Mouse (Mus musculus) 3134 (cell line): ENCODE measurements around the gene Zfyve16.

Experiments used
- DNase-seq: peaks from one replicate; pipeline ENCODE4 v3.0.0-alpha.2; 2011; ENCODE audit warnings: low spot score; ENCODE audit not compliant: insufficient read length; ENCODE audit errors: extremely low read depth

Gene Zfyve16

DNA sequence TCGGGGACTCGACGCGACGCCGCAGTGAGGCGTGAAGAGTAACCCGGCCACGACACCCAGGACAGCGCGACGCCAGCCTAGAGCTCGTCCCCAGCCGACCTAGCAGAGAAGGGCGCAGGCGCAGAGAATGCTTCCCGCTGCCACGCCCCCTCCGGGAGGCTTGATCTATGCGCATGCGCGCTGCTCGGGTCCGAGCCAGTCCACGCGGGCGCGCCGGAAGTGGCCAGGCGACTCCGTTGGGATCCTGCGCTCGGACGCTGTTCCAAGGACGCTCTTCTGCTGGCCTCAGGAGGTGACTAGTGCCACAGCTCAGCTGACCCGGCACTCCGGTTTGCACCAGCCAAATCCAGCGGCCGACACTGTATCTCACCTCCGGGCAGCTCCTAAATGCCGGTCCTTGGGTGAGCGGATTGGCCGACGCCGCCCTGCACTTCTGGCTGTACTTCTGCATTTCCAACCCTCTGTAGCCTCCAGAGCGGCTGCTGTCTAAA, at the start of gene Zfyve16:
TSS of gene Zfyve16 (minus strand) at position 148 of the 491 bp plus-strand sequence.
- DNase-seq: peak; percentile 97

DNA sequence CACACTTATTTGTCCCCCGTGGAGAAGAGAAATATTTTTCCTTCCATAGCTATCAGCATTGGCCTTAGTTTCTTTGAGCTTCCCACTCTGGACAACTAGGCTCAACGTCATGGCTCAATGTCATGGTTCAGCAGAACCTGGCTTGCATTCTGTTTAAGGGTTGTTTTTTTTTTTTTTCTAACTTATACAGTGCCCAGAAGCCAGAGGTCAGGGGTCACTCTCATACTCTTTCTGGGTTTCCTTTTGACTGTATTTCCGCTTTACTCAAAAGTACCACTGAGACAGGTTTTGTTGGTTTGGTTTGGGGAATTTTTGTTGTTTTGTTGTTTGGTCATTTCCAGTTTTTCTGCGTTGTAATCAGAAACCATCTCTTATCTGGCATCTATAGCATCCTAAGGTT, 47.5 kb upstream of the Zfyve16 start:
- DNase-seq: no peak

DNA sequence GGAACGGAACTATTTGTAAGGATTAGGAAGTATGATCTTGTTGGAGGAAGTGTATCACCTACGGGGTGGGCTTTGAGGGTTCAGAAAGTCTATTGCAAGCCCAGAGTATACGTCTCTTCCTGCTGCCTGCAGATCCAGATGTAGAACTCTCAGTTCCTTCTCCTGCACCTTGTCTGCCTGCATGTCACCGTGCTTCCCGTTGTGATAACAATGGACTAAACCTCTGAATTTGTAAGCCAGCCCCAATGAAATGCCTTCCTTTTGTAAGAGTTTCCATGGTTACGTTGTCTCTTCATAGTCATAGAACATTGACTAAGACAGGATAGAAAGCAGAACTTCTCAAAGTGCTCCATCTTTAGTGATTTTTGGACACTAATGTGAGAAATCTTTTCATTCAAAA, 46.0 kb upstream of the Zfyve16 start:
- no peak for DNase-seq

DNA sequence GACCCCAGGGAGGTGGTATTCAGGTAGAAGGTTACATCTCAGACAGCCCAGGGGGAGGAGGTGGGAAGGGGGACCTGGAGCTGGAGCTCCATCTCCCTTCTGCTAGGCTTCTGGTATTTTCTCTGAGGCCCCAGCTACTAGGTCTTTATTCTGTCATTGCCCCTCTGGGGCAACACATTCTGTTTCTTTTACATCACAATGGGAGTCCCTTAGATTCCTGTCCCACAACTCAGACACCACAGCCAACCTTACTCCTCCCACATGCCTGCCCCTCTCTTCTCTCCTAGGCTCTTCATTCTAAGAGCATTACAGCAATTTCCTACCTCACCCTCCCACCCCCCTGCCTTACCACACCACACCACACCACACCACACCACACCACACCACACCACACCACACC, 45.4 kb upstream of the Zfyve16 start, which contains the start of gene Spz1:
TSS of gene Spz1 (minus strand) at position 101 of the 400 bp plus-strand sequence.
- DNase-seq: no peak

DNA sequence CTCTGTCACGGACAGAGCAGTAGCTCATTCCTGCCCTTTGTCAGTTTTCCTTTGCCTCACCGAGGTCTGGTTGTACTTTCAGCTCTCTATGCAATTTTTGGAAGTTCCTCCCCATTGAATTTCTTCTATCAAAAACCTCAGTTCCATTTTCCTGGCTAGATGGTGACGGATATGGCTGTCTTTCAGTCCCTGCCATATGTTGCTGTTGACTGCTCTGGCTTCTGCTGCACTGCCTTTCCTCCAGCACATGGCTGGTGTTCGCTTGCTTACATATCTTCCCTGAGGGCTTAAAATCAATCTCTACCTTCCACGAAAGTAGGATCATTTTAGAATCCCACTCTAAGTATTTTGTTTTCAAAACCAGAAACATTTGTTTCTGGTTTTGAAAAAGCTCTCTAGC, 28.8 kb upstream of the Zfyve16 start:
- no peak for DNase-seq

DNA sequence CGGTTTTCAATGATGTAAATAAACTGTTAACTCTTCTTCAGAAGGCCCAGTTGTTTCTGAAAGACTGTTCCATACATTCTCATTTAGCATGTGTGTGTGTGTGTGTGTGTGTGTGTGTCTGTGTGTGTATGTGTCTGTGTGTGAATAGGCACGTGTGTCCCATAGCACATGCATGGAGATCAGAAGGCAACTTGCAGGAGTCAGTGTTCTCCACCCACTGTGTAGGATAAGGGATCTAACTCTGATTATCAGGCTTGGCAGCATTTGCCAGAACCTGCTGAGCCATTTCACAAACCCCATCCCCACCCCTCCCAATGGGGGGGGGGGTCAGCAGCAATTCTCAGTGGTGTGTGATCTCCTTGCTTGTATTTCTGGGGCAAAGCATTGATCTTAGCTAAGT, 26.6 kb upstream of the Zfyve16 start:
- DNase-seq: no peak

DNA sequence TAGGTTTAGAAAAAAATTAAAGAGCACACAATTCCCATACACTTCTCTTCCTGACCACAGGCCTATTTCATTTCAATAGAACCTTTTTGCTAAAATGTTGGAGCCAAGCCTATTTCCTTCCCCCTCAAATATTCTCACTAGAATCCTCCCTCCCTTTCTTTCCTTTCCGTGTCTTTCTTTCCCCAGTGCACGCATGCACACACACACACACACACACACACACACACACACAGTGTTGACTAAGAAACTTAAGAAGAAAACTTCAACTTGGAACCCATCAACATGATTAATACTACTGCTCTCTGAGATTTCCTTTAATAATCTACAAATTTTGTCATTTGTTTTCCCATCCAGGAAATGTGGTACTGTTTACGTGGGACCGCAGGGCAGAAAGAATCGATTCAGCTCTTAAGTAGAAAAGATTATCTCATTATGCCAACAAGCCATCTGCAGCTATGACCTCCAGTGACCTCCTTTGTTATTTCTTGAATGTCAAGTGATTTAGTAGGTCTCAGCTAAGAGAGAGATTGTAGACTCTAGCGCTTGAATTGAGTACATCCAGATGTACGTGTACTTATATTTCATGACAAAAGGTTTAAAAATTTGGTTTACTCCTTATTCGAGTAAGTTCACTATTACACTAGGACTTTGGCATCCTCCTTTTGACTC, 25.9 kb upstream of the Zfyve16 start:
- no peak for DNase-seq

DNA sequence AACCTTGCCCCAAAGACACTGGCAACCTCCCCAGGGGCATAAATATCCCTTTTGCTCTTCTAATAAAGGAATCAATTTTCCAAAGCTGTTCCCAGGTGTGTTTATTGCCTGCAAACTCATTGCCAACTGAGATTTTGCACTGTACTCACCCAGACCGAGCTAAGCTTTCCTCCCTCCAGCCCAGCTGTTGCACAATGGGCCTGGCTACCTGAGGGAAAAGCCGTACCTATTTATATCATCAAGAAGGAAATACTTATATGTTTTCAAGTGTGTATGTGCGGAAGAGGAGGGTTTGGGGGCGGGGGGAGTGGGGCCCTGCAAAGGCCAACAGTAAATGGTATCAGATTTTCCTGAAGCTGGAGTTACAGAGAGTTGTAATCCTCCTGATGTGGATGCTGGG, 16.4 kb upstream of the Zfyve16 start:
- DNase-seq: no peak

DNA sequence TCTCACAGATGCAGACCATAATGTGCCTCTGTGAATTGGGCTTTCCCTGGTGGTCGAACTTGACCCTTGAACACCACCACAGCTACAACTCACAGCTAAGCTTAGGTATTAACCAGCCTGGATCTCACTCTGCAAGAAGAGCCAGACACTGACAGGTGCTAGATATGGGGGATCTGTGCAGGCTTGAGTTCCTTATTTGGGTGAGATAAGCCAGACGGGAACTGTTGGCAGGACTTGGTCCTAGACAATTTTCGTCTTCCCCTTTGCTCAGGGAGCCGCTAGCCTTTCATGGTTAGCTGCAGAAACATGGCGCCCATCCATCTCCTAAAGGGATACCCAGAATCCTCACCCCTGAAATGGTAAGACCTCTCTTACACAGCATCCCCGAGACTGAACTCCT, 10.3 kb upstream of the Zfyve16 start:
- no peak for DNase-seq

DNA sequence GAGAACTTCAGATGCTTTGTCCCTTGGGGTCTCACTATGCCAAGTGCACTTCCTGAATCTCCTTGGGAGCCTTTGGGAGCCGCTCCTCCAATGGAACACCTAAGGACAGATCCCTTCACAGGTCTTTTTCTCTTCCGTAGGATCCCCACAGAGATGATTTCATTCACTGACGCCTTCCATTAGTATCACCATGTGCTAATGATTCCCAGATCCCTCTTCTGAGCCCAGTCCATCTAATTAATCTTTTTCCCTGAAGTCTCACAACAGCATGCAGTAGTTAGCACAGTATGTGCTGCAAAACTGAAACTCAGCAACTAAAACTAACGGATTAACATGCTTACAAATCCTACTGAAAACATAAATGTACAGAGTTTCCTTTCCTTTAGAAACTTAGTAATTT, 8.5 kb upstream of the Zfyve16 start:
- no peak for DNase-seq

DNA sequence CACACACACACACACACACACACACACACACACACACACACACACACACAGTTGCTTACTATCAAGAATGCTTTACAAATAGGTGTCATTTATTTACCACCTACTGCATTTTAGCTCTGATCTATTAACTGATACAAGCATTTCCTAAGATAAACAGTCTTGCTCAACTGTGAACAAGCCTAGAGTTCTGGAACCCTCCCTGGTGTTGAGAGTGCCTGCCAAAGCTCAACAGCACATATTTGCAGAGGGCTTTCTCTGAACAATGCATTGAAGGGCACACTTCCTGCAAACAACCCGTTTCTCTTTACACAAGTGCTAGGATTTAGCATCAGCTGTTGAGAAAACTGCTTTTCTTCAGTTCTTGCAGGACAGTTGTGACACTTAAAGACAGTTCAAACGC, 3.1 kb upstream of the Zfyve16 start:
- no peak for DNase-seq

DNA sequence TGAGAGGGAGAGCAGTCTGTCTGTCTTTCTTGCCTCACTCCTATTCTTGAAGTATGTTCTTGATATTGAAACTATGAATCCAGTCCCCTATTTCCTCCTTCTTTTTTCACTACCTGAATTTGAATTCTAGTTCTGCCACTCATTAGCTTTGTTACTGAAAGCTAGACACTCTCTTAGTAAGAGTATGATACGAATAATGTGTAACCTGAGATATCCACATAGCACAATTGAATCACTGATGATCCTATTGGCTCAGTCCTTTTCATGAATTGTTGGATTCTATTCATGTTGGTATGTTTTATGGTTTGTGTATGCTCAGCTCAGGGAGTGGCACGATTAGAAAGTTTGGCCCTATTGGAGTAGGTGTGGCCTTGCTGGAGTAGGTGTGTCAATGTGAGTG, 1.5 kb upstream of the Zfyve16 start:
- DNase-seq: no peak

DNA sequence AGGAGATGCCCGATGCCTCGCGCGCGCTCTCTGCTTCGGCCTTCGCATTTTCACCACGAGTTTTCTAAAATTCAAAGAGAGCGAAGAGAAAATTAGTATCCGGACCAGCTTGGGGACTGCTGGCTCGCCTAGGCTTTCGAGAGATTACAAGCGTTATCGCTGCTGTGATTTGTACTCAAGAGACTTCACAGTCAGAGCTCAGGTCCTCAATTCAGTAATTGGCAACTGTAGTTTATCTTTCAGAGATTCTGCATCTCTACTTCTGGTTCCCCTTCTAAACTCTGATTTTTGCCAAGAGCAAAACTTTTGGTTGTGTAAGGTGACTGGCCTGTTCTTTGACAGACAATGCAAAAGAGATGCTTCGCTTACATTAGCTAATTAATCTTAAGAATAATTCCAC, 569 bp upstream of the Zfyve16 start:
- DNase-seq: no peak

DNA sequence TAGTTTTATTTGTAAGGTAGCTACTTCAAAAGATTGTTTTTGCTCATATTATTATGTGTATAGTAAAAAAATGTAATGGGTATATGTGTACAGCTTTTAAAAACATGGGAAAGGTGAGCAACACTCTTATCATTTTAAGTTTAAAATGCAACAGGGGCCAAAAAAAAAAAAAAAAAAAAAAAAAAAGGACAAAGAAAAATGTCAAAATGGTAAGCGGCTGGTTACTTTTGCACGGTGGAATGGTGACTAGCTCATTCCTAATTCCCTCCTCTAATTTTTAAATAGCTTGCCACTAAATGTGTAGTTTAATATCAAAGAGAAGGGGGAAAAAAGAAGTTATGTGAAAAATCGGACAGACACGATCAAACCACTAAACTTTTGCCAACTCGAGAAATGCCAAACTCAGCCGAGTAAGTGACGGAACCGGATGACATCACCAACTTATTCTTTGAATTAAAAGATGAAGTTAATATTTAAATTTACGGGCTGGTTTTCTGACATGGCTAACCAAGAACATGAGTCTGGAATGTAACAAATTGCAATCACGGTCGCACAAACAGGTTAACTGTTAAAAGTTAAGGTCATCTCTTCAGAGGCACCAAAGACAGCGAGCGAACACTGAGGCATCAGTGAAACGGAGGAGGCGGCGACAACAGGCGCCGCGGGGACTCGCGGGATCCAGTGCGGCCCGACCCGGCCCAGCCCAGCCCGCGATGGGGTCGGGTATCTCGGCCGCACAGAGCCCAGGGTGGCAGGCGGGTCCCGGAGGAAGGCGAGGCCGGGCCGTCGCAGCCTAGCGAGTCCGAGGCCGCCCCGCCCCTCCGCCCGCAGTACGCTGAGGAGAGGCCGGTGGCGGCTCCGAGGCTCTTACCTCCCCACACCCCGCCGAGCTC, 594 bp downstream of the Zfyve16 start:
- no peak for DNase-seq

DNA sequence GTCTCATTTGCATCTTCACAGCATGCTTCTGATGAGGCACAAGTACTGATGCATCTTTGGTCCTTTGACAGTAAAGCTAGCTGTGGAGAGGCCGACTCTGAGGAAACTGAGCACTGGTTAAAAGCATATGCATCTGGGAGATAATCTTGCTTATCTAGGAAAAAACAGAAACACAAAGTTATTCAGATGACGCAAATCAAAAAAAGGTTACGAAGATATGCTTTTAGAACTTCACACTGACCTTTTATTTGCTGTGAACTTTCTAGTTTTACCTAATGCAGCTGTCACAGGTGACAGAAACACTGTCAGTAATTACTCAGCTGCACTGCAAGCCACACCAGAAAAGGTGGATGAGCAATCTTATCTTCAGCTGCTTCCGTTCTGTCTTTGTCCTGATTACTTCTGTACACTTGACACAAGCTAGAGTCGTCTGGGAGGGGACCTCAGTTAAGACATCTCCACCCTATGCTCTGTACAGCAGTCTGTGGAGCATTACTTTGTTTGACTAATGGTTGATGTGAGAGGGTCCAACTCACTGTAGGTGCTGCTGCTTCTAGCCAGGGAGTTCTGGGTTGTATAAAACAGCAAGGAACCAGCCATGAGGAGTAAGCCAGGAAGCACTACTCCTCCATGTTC, 7.4 kb downstream of the Zfyve16 start:
- no peak for DNase-seq

DNA sequence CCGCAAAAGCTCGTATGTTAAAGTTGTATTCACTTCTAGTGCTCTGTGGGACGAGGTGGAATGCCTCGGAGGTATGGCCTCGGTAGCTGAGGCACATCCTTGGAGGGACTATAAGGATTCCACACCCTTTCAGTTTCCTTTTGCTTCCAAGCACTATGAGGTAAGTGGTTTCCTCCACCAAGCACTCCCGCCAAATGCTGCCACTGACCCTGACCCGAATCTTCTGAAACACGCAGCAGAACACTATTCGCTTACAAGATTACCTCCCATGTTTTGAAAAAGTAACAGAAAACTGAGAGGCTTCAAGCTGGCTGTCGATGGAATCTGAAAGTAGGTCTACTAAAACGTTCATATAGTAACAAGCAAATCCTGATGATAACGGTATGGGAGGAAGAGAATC, 25.8 kb downstream of the Zfyve16 start:
- no peak for DNase-seq

DNA sequence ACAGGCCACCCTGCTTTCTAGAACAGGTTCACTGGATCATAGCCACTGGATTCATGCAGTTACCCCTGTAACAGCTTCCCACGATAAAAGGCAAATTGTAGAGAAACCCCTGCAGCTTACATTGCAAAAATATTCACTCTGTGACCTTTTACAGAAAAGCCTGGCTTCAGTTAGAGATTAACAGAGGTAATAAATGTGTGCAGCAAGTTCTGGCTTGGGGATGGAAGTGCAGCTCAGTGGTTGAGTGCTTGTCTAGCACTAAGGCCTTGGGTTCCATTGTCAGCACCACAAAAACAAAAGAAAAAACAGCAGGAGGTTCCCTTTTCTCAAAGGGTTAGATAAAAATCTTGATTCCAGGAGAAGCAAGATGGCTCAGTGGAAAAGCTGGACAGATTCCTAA, 38.7 kb downstream of the Zfyve16 start:
- no peak for DNase-seq

DNA sequence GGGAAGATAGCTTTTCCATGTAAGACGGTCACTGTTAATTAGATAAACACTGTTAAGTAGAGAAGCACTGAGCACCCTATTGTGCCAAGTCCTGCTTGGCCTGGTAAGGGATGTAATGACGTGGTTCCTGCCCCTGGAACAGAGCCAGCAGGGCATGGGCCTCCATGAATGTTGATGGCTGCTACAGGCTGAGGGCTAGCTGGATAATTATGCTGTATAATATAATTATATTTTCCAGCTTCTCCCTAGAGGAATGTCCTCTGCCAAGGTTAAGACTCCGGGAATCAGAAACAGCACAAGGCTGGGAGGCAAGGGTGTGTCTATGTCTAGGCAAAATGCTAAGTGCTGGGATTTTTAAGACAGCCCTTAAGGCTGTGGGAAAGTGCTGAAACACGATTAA, 39.9 kb downstream of the Zfyve16 start:
- no peak for DNase-seq

DNA sequence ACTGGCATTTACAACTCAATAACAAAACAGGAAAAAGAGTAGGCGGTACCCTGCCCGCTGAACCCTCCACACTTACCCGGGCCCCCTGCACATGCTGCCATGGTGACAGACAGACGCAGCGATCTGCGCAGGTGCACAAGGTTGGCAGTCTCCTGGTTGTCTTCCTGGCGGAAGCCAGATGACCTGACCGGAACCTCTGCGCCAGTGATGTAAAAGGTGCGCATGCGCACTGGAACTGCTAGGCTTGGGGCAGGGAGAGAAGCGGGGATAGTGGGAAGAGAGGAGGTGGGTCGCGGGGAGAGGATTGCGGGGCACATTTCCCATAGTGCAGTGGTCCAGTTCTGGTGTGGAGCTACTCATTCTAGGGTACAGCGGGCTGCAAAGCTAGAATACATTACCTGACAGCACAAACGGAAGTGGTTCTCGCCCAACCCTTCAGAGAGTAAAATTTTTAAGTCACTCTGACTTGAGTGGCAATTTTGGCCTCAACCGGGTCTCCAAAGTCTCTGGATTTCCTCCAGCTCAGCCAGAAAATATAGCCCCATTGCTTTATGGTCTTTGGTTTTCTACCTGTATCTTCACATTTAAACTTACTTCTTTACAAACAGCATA, 46.7 kb downstream of the Zfyve16 start, which contains the start of gene Fam151b:
TSS of gene Fam151b (minus strand) at position 164 of the 612 bp plus-strand sequence.
- no peak for DNase-seq

DNA sequence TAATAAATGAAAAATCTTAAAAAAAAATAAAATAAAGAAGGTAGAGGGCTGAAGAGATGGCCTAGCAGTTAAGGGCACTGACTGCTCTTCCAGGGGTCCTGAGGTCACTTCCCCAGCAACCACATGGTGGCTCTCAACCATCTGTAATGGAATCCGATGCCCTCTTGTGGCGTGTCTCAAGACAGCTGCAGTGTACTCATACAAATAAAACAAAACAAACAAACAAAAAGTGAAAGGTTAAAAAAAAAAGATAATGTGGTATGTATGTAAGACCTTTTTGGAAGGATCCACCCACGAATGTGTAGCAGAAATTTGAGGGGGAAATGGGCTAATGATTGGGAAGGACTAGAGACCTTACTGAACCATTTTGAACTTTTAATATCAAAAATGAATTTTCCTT, 47.3 kb downstream of the Zfyve16 start:
- DNase-seq: peak; percentile 3

DNA sequence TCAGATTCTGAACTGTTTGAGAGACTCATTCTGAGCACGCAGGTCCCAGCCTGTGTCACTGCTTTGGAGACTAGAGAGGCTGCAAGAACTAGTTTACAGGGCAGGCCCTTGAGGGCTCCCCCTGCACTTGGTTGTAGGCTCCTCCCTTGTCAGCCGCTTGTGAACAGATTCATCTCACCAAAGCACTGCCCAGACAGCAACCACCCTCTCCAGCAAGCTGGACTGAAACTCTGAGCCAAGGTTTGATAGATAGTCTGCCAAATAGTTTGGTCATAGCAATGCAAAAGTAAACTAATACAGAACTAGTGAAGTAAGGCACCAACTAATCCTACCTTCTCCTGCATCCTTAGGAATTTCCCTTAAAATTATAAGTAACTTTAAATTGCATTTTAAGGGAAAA, 60.5 kb downstream of the Zfyve16 start:
- DNase-seq: no peak
